Mouse (Mus musculus) spleen, adult 2 months (tissue): ENCODE measurements around the gene Rab43.

ENCODE experiments used
- CTCF ChIP-seq: fragments of 200-500 bp; IDR thresholded peaks from 2 replicates; pipeline ENCODE4 v1.5.1; 2011; ENCODE audit warnings: mild to moderate bottlenecking, inconsistent platforms; ENCODE audit not compliant: insufficient read depth, insufficient read length, insufficient replicate concordance; ENCODE audit errors: extremely low read depth
- POLR2A ChIP-seq: fragments of 200-500 bp; IDR thresholded peaks from 2 replicates; pipeline ENCODE4 v1.6.1; 2011; ENCODE audit warnings: low read depth, low read length, inconsistent platforms

DNA sequence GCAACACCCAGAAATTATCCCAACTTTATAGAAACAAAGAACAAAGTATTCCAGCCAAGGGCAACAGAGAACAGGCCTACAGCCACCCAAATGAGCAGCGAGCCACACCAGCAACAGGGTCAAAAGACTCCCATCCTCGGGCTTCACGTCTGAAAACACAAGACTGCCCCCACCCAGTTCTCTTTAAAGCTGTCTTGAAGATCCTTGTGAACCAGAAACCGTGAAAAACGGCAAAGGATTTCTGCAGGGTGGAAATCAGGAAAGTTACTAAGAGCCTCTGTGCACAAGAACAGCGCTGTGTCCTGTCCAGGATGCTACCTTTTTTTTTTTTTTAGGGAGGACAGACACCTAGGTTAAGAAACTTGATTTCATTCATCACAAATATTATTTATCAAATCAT, 1.7 kb downstream of the Rab43 start:
- no peak for TF ChIP-seq POLR2A
- no peak for TF ChIP-seq CTCF
